Mouse (Mus musculus) heart, embryonic 11.5 days (tissue): ENCODE measurements around the gene Wdr74. TPM values are rescaled to one million over a fixed set of nuclear protein-coding genes. Genes with fewer than 3 reads are reported as not detected.
A peak's percentile ranks its signal among the peaks of the same experiment; 100 is the strongest.

ENCODE experiments used
- ATAC-seq: fragments of 200-750 bp; cut with Nextera tagmentation; replicated peaks from 2 replicates; pipeline ENCODE4 v1.8.0; 2017; ENCODE audit warnings: moderate library complexity; ENCODE audit not compliant: insufficient number of reproducible peaks, low FRiP score, low TSS enrichment
- H3K27ac ChIP-seq: fragments of 300-500 bp; sonication (generic); 2 replicates; pipeline ENCODE4 v1.5.1; 2014; ENCODE audit warnings: mild to moderate bottlenecking, low read depth, low read length
- H3K27me3 ChIP-seq: fragments of 300-500 bp; sonication (generic); 2 replicates; pipeline ENCODE4 v1.6.1; 2014; ENCODE audit warnings: mild to moderate bottlenecking, low read length, mixed read lengths; ENCODE audit not compliant: control insufficient read depth, insufficient read depth
- H3K36me3 ChIP-seq: fragments of 300-500 bp; sonication (generic); 2 replicates; pipeline ENCODE4 v1.6.1; 2014; ENCODE audit warnings: mild to moderate bottlenecking, low read length, moderate library complexity, mixed read lengths; ENCODE audit not compliant: control insufficient read depth, insufficient read depth
- H3K4me1 ChIP-seq: fragments of 300-500 bp; sonication (generic); 2 replicates; pipeline ENCODE4 v1.6.1; 2014; ENCODE audit warnings: low read length; ENCODE audit not compliant: control insufficient read depth, insufficient read depth
- H3K4me2 ChIP-seq: fragments of 300-500 bp; sonication (generic); 2 replicates; pipeline ENCODE4 v1.6.1; 2014; ENCODE audit warnings: mild to moderate bottlenecking, moderate library complexity
- H3K4me3 ChIP-seq: fragments of 300-500 bp; sonication (generic); 2 replicates; pipeline ENCODE4 v1.5.1; 2014; ENCODE audit warnings: low read depth, low read length
- H3K9ac ChIP-seq: fragments of 300-500 bp; sonication (generic); 2 replicates; pipeline ENCODE4 v1.6.1; 2014; ENCODE audit warnings: mild to moderate bottlenecking, low read depth, low read length, moderate library complexity
- H3K9me3 ChIP-seq: fragments of 300-500 bp; sonication (generic); replicated peaks from 2 replicates; pipeline ENCODE4 v1.6.1; 2016; ENCODE audit warnings: low read length; ENCODE audit not compliant: control insufficient read depth
- WGBS: fragments of 180-500 bp; shearing (Covaris S2); extraction: QIAGEN DNeasy Blood & Tissue Kit; methylation state at CpG from one replicate; pipeline ENCODE4 v1.1.7; 2014; ENCODE audit not compliant: insufficient replicate concordance; 5-methylcytosine and 5-hydroxymethylcytosine counted together
- polyA plus RNA-seq: library from polyadenylated mRNA; unstranded; fragments of >200 nt; fragmentation: Nextera tagmentation; extraction: Ambion mirVana; gene quantifications from 2 replicates; pipeline ENCODE4 v1.2.1, GENCODE M21; 2014

Gene Wdr74
- polyA plus RNA-seq, 1 experiment from 2014 or later: 58.8 TPM

- Histone ChIP-seq H3K9ac (no peak overlapping the region), H3K36me3 (peaks cover 57% of the 10 kb centered on the region), H3K9me3 (no peaks in the 10 kb centered on the region), H3K4me3 (no peak overlapping the region), H3K27me3 (no peaks in the 10 kb centered on the region), H3K4me2 (no peak overlapping the region), H3K4me1 (no peaks in the 10 kb centered on the region; the same call in 1 of the 2 replicates), H3K27ac (no peak overlapping the region)
- no peak for ATAC-seq
- 95% methylated on average over 9 of the region's 9 CpGs for WGBS
Observed at GRCm38 (mm10) chr19:8765562-8765961, 29.9 kb downstream of the Wdr74 start.

- ATAC-seq: peak; percentile 28; the same call in 1 of the 2 replicates
- no peaks in the 10 kb centered on the region for H3K27me3 ChIP-seq
- peak within 1 kb of the TSS; percentile 82 for H3K4me2 ChIP-seq
- H3K36me3 ChIP-seq: peaks cover 35% of the 10 kb centered on the region
- peak within 1 kb of the TSS; percentile 89 for H3K27ac ChIP-seq
- H3K9ac ChIP-seq: peak within 1 kb of the TSS; percentile 98
- 19% methylated on average over 29 of the region's 29 CpGs for WGBS
- H3K9me3 ChIP-seq: no peaks in the 10 kb centered on the region
- peaks cover 17% of the 10 kb centered on the region for H3K4me1 ChIP-seq
- peak within 1 kb of the TSS; percentile 87 for H3K4me3 ChIP-seq
Observed at GRCm38 (mm10) chr19:8770567-8771270, 35.1 kb downstream of the Wdr74 start, which contains the start of gene Tmem223. Gene Tmem223, plus strand, starts transcription at chr19:8770996.

DNA sequence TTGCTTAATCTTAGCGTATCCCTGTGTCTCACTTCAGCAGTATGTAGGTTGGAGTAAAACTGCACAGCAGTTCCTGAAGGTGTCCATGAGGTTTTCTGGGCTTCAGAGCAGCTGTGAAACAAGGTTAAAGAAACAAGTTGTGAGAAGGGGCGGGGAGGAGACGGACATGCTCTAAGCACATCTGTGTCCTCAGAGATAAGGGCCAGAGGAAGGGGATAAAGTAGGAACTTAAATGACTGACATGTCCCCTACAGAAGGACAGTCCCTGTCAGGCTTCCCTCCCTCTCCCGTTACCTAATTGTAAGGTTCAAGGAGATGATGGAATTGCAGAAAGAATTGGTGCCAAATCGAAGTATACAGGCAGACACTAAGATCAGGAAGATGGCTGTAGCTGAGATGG is 37.4 kb downstream of the Wdr74 start:
- peak overlapping the region; percentile 96; the same call in 1 of the 2 replicates for H3K9ac ChIP-seq
- H3K9me3 ChIP-seq: no peaks in the 10 kb centered on the region
- H3K27ac ChIP-seq: peak overlapping the region; percentile 99; the same call in 1 of the 2 replicates
- WGBS: 66% methylated on average over 5 of the region's 5 CpGs
- peak overlapping the region; percentile 87 for H3K4me3 ChIP-seq
- peaks cover 17% of the 10 kb centered on the region for H3K4me1 ChIP-seq
- ATAC-seq: no peak
- H3K36me3 ChIP-seq: peaks cover 16% of the 10 kb centered on the region; the same call in 1 of the 2 replicates
- no peaks in the 10 kb centered on the region for H3K27me3 ChIP-seq
- peak overlapping the region; percentile 99 for H3K4me2 ChIP-seq

DNA sequence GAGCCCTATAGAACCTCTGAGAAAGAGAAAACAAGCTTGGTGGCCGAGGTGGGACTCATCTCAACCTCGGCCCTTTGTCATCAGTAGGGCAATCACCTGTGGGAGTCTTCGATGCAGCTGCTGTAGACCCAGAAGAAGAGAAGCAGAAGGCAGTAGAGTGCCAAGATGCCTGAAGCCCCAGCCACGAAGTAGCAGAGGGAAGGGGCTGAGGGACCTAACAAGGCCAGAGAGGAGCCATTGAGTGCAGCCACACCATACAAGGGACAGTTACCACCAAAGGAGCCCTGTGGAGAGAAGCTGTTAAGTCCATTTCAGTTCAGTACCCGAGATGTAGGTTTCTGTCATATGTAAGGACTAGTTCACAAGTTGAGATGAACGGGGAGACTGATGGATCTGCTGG is 37.8 kb downstream of the Wdr74 start:
- peak overlapping the region; percentile 99 for H3K4me2 ChIP-seq
- H3K27ac ChIP-seq: peak overlapping the region; percentile 99
- no peaks in the 10 kb centered on the region for H3K9me3 ChIP-seq
- H3K4me3 ChIP-seq: peak overlapping the region; percentile 87
- H3K4me1 ChIP-seq: peaks cover 17% of the 10 kb centered on the region
- WGBS: 53% methylated on average over 6 of the region's 6 CpGs
- H3K36me3 ChIP-seq: peaks cover 14% of the 10 kb centered on the region; the same call in 1 of the 2 replicates
- peak overlapping the region; percentile 96 for H3K9ac ChIP-seq
- ATAC-seq: no peak
- H3K27me3 ChIP-seq: no peaks in the 10 kb centered on the region

GRCm38 (mm10) chr19:8774086-8774835 is 38.6 kb downstream of the Wdr74 start, which contains the start of gene Tmem179b:
Gene Tmem179b, minus strand, starts transcription at chr19:8774467.
- H3K4me3 ChIP-seq: peak within 1 kb of the TSS; percentile 87
- no peaks in the 10 kb centered on the region for H3K27me3 ChIP-seq
- ATAC-seq: peak; percentile 85
- WGBS: under 1% methylated on average over 65 of the region's 68 CpGs
- peak within 1 kb of the TSS; percentile 99 for H3K27ac ChIP-seq
- H3K9ac ChIP-seq: peak within 1 kb of the TSS; percentile 96
- H3K4me2 ChIP-seq: peak within 1 kb of the TSS; percentile 99
- no peaks in the 10 kb centered on the region for H3K9me3 ChIP-seq
- H3K36me3 ChIP-seq: peaks cover 10% of the 10 kb centered on the region; the same call in 1 of the 2 replicates
- H3K4me1 ChIP-seq: peaks cover 17% of the 10 kb centered on the region

- Histone ChIP-seq H3K9me3 (no peaks in the 10 kb centered on the region), H3K9ac (peak overlapping the region; percentile 96), H3K4me1 (peaks cover 17% of the 10 kb centered on the region), H3K27me3 (no peaks in the 10 kb centered on the region), H3K27ac (peak overlapping the region; percentile 99), H3K36me3 (peaks cover 10% of the 10 kb centered on the region; the same call in 1 of the 2 replicates), H3K4me3 (peak overlapping the region; percentile 87), H3K4me2 (peak overlapping the region; percentile 99)
- peak; percentile 4; the same call in 1 of the 2 replicates for ATAC-seq
- whole genome bisulfite sequencing: 6% methylated on average over 20 of the region's 20 CpGs
Observed at GRCm38 (mm10) chr19:8774951-8775421, 39.4 kb downstream of the Wdr74 start.

GRCm38 (mm10) chr19:8786008-8786781 is 50.6 kb downstream of the Wdr74 start, which contains the start of gene Taf6l:
Gene Taf6l, minus strand, starts transcription at chr19:8786417.
- under 1% methylated on average over 32 of the region's 32 CpGs for WGBS
- ATAC-seq: peak; percentile 98

DNA sequence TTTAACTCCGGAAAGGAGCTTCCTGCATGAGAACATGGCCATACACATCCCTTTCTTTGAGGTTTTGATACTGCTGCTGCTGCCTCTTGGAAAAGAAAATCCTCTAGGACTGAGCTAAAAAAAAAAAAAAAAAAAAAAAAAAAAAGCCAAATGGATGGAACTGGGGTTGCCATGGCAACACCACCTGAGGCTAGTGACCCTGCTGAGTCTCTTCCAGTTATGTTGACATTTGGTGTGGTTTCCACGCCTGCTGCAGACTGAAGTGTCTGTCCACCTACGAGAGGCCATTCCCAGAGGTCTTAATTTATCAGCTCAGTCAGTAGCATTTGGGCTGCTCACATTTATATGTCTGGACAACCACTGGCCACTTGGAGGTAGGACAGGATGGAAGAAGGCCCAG is 52.9 kb downstream of the Wdr74 start:
- no peak overlapping the region for H3K4me2 ChIP-seq
- H3K27ac ChIP-seq: no peak overlapping the region
- no peak overlapping the region for H3K9ac ChIP-seq
- H3K36me3 ChIP-seq: peaks cover 13% of the 10 kb centered on the region
- 26% methylated on average over 3 of the region's 3 CpGs for WGBS
- H3K4me1 ChIP-seq: no peaks in the 10 kb centered on the region
- no peak overlapping the region for H3K4me3 ChIP-seq
- H3K27me3 ChIP-seq: no peaks in the 10 kb centered on the region
- ATAC-seq: no peak
- no peaks in the 10 kb centered on the region for H3K9me3 ChIP-seq

More at GRCm38 (mm10) chr19:8786008-8786781, 50.6 kb downstream of the Wdr74 start, which contains the start of gene Taf6l:
- Histone ChIP-seq H3K4me2 (peak within 1 kb of the TSS; percentile 68), H3K27me3 (no peaks in the 10 kb centered on the region), H3K36me3 (peaks cover 7% of the 10 kb centered on the region), H3K9me3 (no peaks in the 10 kb centered on the region), H3K27ac (peak within 1 kb of the TSS; percentile 77; the same call in 1 of the 2 replicates), H3K4me1 (no peaks in the 10 kb centered on the region), H3K9ac (peak within 1 kb of the TSS; percentile 78), H3K4me3 (peak within 1 kb of the TSS; percentile 71)
